Mouse (Mus musculus) cerebellum, adult 2 months (tissue): ENCODE measurements at regions not wholly inside any gene's neighbourhood (a gene's known extent, or its start where the extent isn't known, plus 50 kb on each side); places are given as distances from the start of the nearest gene placed in this dataset.

Source experiments
- DNase-seq, 2 experiments: peaks; one replicate each; pipeline ENCODE4 v3.0.0; 2021
- H3K27ac ChIP-seq: fragments of 200-500 bp; 2 replicates; pipeline ENCODE4 v1.5.1; 2012; ENCODE audit warnings: low read length, control low read depth, inconsistent platforms; ENCODE audit not compliant: insufficient read depth
- H3K27me3 ChIP-seq: fragments of 200-500 bp; 2 replicates; pipeline ENCODE4 v1.6.1; 2012; ENCODE audit warnings: inconsistent platforms, mild to moderate bottlenecking, low read length, moderate library complexity; ENCODE audit not compliant: control insufficient read depth, insufficient read depth
- H3K4me1 ChIP-seq: fragments of 200-500 bp; 2 replicates; pipeline ENCODE4 v1.6.1; 2011; ENCODE audit warnings: low read length; ENCODE audit not compliant: control insufficient read depth, insufficient read depth
- H3K4me3 ChIP-seq: fragments of 200-500 bp; replicated peaks from 2 replicates; pipeline ENCODE3; 2011; ENCODE audit warnings: mild to moderate bottlenecking, low read depth, low read length, control low read depth; ENCODE audit not compliant: insufficient read depth
- CTCF ChIP-seq: fragments of 200-500 bp; IDR thresholded peaks from 2 replicates; pipeline ENCODE4 v1.5.1; 2011; ENCODE audit warnings: low read depth, mild to moderate bottlenecking, control low read depth, low read length, moderate library complexity, borderline replicate concordance; ENCODE audit not compliant: insufficient read depth
- POLR2A ChIP-seq: fragments of 200-500 bp; IDR thresholded peaks from 2 replicates; pipeline ENCODE4 v1.6.1; 2011; ENCODE audit warnings: low read length, control low read depth, borderline replicate concordance; ENCODE audit not compliant: insufficient read depth
- WGBS: fragments of 180-500 bp; shearing (Covaris S2); methylation state at CpG from one replicate; pipeline ENCODE4 v1.1.7; 2018; 5-methylcytosine and 5-hydroxymethylcytosine counted together

DNA sequence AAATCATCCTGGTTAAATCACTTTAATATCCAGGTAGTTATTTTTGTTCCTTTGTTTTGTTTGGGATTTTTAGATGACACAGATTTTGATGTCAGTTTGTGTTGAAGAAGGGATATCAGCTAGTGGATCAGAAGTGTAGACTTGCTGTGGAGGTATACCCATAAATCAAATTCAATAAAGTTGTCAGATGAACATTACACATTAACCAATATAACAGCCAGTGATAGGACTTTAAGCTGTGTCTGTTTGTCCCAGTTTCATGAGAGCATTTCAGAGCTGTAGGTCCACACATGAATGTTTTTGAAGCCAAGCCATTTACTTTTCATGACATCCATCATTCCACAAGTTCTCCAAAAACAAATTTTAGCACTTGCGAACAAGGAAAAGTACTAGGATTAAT lies 1037.7 kb upstream of the Cited2 start:
- no peak for TF ChIP-seq CTCF
- no peak for TF ChIP-seq POLR2A
- WGBS = 98% methylated on average over 1 of the region's 1 CpGs

DNA sequence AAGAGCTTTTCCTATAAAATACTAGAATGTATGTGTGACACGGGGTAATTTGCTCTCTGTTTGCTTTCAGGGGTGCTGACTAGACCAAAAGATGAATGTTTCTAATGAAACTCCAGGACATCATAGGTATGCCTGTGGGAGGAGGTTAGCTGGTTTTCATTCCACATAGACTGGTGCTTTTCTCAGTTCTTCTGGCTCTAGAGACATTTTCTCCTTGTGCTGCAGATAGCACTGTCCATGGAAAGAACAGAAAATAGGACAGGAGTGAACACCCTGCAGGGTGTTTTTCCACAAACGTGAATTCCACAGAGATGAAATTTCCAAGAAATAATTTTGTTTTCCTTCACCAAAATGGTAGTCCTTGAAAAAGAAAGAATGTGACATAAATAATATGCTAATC lies 1016.0 kb upstream of the Cited2 start:
- peak in 1 of 2 experiments; percentile 9 for DNase-seq
- no peaks in the 10 kb centered on the region for H3K27me3 ChIP-seq
- TF ChIP-seq POLR2A (no peak), CTCF (no peak)
- WGBS = 39% methylated on average over 2 of the region's 2 CpGs
- no peak overlapping the region for H3K4me3 ChIP-seq
- H3K4me1 ChIP-seq = no peaks in the 10 kb centered on the region
- H3K27ac ChIP-seq = no peak overlapping the region

More for the DNA sequence above, 1037.7 kb upstream of the Cited2 start:
- H3K4me1 ChIP-seq = no peaks in the 10 kb centered on the region
- no peaks in the 10 kb centered on the region for H3K27me3 ChIP-seq
- H3K4me3 ChIP-seq = no peak overlapping the region
- no peak overlapping the region for H3K27ac ChIP-seq
- no peak for DNase-seq

DNA sequence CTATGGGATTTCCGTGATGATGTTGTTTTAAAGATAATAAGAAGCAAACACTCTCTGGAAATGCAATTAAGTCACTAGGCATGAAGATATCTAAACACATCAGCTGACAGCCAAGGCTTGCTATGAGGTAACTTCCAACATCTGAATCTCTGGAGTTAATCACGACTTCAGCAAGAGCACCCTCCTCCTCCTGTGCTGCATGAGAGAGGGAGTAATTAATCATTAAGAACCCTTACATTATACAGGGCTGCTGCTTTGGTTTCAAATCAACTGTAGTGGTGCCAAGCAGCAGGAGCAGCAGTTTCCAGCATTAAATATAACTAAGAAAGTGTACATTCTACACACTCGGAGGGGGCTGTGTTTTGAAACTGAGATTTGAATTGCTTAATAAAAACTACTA lies 1009.9 kb upstream of the Cited2 start:
- no peaks in the 10 kb centered on the region for H3K27me3 ChIP-seq
- no peak overlapping the region for H3K27ac ChIP-seq
- no peaks in the 10 kb centered on the region for H3K4me1 ChIP-seq
- 71% methylated on average over 3 of the region's 3 CpGs for WGBS
- DNase-seq = no peak
- TF ChIP-seq CTCF (no peak), POLR2A (no peak)
- H3K4me3 ChIP-seq = no peak overlapping the region

DNA sequence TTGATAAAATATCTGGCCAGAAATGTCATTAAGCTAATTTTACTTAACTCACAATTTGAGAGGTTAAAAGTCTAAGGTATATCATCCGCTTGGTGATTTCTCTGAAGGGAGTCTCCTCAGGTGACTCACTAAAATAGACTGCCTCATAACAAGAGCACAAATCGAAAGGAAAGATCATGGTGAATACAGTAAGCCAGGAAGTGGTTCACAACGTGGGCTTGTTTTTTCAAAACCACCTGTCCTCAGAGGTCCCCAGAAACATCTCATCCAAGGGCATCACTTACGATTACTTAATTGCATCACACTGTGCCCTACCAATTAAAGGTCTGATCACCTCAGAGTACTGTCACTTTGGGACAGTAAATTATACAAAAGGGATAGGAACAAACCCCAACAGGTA lies 1009.0 kb upstream of the Cited2 start:
- no peak overlapping the region for H3K27ac ChIP-seq
- 76% methylated on average over 4 of the region's 4 CpGs for WGBS

DNA sequence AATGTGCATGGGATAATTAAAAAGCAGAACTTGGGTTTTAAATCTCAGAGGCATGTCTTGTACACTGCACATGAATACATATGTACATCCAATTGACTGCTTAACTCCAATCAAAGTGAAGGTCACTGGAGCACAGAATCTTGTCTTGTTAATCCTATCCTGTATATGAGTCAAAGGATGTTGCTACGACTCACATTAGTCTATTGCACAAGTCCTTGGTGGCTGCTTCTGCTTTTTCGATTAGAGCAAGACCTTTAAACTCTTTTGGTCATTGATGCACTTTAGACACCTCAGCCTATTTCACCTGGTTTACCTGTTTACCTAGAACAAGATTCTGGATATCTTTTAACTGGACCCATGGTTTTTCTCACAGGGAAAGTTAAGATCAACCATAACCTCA lies 1008.5 kb upstream of the Cited2 start:
- no peak overlapping the region for H3K27ac ChIP-seq
- no peak for DNase-seq
- no peak for TF ChIP-seq POLR2A
- no peak for TF ChIP-seq CTCF
- no peaks in the 10 kb centered on the region for H3K4me1 ChIP-seq
- H3K27me3 ChIP-seq = no peaks in the 10 kb centered on the region
- no peak overlapping the region for H3K4me3 ChIP-seq
- WGBS = 92% methylated on average over 2 of the region's 2 CpGs

More for the DNA sequence above, 1009.0 kb upstream of the Cited2 start:
- no peaks in the 10 kb centered on the region for H3K27me3 ChIP-seq
- no peak for DNase-seq
- no peak overlapping the region for H3K4me3 ChIP-seq
- TF ChIP-seq CTCF (no peak), POLR2A (no peak)
- H3K4me1 ChIP-seq = no peaks in the 10 kb centered on the region

DNA sequence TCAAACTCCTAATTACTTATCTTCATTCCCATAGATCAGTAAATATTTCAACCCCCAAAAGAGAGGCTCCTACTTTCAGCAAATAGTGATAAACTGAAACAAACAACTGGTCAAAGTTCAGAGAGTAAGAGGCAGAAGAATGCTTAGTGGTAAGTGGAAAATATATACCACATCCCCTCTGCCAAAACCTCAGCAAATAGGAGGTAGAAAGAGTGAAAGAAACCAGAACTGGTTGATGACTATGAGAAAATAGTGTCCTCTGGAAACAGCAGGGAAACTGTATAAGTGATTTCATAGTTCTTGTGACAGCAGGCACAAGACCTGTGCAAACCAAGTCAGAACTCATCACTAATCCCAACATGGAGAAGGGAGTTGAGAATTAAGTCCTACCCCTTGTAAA lies 980.8 kb upstream of the Cited2 start:
- no peak for DNase-seq
- Histone ChIP-seq H3K27ac (no peak overlapping the region), H3K27me3 (no peaks in the 10 kb centered on the region), H3K4me1 (no peaks in the 10 kb centered on the region), H3K4me3 (no peak overlapping the region)
- no peak for TF ChIP-seq CTCF
- TF ChIP-seq POLR2A = no peak

DNA sequence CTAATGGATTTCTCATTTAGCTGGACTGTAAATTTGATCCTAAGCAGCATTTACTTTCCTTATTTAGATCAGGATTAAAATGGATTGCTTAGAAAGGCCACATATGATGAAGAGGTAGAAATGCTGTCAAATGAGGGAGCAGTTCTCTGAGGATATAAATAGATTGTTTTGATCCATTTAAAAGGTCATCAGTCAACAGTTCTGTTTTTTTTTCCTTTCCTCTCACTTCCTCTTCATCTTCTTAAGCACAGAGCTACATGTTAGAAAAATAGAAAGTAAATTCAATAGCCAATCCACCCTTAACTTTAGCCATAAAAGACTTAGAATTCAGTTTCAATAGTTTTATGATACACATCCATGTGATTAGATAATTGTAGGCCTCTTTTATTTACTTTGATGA lies 971.5 kb upstream of the Cited2 start:
- no peak overlapping the region for H3K27ac ChIP-seq
- no peak for TF ChIP-seq POLR2A
- TF ChIP-seq CTCF = no peak
- no peaks in the 10 kb centered on the region for H3K4me1 ChIP-seq
- no peak overlapping the region for H3K4me3 ChIP-seq
- no peaks in the 10 kb centered on the region for H3K27me3 ChIP-seq
- DNase-seq = no peak

DNA sequence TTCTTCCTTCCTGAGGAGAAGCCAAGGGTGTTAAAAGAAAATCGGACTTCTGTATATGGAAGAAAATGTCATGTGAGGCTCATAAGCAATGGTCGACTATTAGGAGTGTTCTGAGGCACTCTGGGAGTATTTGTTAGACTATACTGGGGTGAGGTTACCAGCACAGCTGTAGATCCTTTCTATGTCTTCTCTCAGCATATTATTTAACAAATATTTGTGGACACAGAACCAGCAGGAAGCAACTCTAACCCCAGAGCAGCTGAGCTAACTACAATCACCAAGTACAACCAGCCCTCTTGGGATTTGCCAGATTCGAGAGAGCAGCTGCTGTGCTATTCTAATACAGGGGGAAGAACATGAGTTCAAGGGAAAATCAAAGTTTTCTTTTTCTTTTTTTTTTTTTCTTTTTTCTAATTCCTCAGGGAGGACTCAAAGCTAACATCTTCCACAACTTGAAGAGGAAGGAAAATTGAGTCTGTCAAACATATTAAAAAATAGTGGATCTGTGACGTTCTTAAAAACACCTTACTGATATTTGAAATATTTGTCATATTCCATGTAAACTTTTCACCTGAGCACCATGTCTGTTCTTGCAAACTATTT lies 933.3 kb upstream of the Cited2 start:
- 63% methylated on average over 4 of the region's 4 CpGs for WGBS
- Histone ChIP-seq H3K27ac (no peak overlapping the region), H3K4me3 (no peak overlapping the region), H3K27me3 (no peaks in the 10 kb centered on the region), H3K4me1 (no peaks in the 10 kb centered on the region)
- TF ChIP-seq CTCF = no peak
- TF ChIP-seq POLR2A = no peak
- no peak for DNase-seq

DNA sequence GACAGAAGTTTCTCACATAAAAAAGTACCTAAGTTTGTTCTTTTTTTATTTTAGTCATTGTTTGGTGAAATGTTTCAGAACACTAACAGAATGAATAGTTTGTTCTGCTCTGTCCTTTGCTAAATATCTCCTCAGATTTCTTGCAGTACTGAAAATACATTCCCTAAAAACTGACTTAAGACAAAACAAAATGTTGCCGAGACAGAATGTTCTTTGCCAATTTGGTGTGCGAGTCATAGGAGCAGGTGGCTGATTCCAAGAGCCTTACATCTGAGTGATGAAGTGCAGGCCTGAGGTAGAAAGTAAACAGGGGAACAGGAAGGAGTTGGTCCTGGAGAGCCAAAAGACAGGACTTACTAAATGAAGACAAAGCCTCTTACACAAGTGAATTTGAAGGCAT lies 919.0 kb upstream of the Cited2 start:
- Histone ChIP-seq H3K4me1 (no peaks in the 10 kb centered on the region), H3K27ac (no peak overlapping the region), H3K4me3 (no peak overlapping the region), H3K27me3 (no peaks in the 10 kb centered on the region)
- no peak for DNase-seq
- TF ChIP-seq POLR2A = no peak
- TF ChIP-seq CTCF = no peak
- 54% methylated on average over 2 of the region's 2 CpGs for WGBS

DNA sequence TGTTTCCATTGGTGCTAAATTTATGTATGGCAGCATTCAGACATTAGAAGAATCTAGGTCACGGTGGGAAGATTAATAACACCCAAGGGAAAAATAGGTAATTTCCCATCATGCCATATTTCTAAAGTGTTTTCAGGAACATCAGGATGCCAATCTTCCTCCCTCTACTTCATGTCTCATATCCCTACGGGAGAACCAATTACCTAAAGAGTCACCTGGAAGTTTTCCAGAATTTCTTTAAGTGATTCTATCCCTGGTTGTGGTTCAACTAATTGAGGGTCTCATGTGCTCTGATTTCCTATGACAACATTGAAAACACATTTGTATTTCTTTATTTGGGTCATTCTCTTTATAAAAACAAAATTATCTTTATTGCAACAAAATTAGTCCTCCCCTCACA lies 912.3 kb upstream of the Cited2 start:
- no peaks in the 10 kb centered on the region for H3K27me3 ChIP-seq
- DNase-seq = no peak
- H3K27ac ChIP-seq = no peak overlapping the region
- no peak overlapping the region for H3K4me3 ChIP-seq
- WGBS = 60% methylated on average over 2 of the region's 2 CpGs
- TF ChIP-seq CTCF (no peak), POLR2A (no peak)
- no peaks in the 10 kb centered on the region for H3K4me1 ChIP-seq
